Mouse (Mus musculus): ENCODE data around the gene Fign. TPM values are rescaled to one million over a fixed set of nuclear protein-coding genes. Genes with fewer than 3 reads are reported as not detected.

Fign gene
- total and polyA plus RNA-seq, 3 experiments: not detected

DNA sequence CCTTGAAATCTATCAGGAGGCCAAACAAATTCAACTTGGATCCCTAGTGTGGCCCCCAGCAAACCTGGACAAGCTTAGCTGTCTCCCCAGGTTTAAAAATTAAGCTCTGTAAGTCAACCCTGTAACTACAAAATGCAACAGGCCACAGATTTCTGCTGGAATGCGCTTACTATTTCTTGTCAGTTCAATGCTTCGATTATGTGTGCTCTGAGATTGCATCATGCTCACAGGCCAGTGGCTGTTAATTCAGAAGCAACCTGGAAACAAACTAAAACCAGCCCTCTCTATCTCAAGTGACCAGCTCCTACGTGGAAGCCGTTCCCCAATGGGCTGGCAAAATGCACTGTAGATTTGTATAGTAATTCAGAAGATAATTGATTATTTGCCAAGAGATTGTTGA is 71.9 kb downstream of the Fign start:
- no peak overlapping the region for H3K4me3 ChIP-seq (replicated peaks in 1 of 3; ENCODE audit: low read depth in 2 of 3, low read length in 2 of 3, poor library complexity in 1 of 3)
- H3K36me3 ChIP-seq (replicated peaks in 1 of 2; ENCODE audit: control insufficient read depth in 1 of 2, insufficient read depth in 1 of 2, low read length in 1 of 2): no peaks in the 10 kb centered on the region
- DNase-seq (ENCODE audit: extremely low read depth): no peak

DNA sequence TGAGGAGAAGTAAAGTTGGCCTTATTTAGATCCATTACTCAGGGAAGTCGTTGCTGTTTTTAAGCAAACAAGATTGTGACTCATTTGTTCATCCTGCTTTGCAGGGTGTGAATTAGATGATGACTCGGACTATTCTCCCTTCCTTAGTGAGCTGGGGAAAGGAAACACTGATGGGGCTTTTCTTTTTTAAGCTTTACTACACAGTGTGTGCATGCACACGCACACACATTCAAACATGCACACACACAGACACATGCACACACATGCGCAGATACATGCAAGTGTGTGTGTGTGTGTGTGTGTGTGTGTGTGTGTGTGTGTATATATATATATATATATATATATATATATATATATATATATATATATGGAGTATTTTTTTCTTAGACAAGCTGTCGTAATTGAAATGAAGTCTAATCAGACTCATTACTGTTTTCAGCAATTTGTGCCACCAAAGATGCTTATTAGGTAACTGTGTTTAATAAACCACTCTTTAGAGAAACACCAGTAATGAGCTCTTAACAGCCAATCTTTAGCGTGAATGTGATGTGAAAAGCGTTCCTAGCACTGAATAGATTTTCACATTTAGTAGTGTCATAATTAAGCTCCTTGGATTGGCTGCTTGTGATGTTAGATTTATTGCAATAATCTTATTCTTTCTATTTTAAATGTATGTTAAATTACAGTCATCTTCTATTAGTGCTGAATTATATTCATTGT is 103.4 kb downstream of the Fign start:
- dilution Hi-C loops (cut with MboI; ENCODE audit: extremely low pct_ligation_motif_present, extremely low pct_unique_long_range_greater_than_20kb, low sequenced_read_pairs) (no loop called here), in situ Hi-C loops (cut with MboI; ENCODE audit: low pct_ligation_motif_present, low pct_unique_long_range_greater_than_20kb, low sequenced_read_pairs) (no loop called here)
- TF ChIP-seq TBP (conservative IDR thresholded peaks at IDR 0.05; ENCODE audit: low read depth, low read length) (no peak), BHLHE40 (IDR thresholded peaks at IDR 0.05; ENCODE audit: low read depth, low read length) (no peak), RCOR1 (conservative IDR thresholded peaks at IDR 0.05; ENCODE audit: low read depth, low read length) (no peak), ZNF384 (IDR thresholded peaks at IDR 0.05; ENCODE audit: low read depth, low read length) (no peak), SMC3 (IDR thresholded peaks at IDR 0.05; ENCODE audit: low read depth, low read length) (no peak)
- Histone ChIP-seq H3K9ac (ENCODE audit: insufficient read depth, low read depth) (no peak overlapping the region), H3K9me3 (replicated peaks; ENCODE audit: low read length) (peaks cover 27% of the 10 kb centered on the region), H3K4me3 (replicated peaks in 1 of 3; ENCODE audit: low read depth in 2 of 3, low read length in 2 of 3, poor library complexity in 1 of 3) (no peak overlapping the region), H3K4me2 (ENCODE audit: insufficient read depth, low read depth, poor library complexity, severe bottlenecking) (no peak overlapping the region), H3K27me3 (replicated peaks) (no peaks in the 10 kb centered on the region), H3K27ac (ENCODE audit: insufficient read depth, low read depth) (no peak overlapping the region), H3K36me3 (replicated peaks in 1 of 2; ENCODE audit: control insufficient read depth in 1 of 2, insufficient read depth in 1 of 2, low read length in 1 of 2) (no peaks in the 10 kb centered on the region), H3K4me1 (ENCODE audit: control insufficient read depth in 1 of 2, insufficient read depth in 2 of 2) (no peaks in the 10 kb centered on the region), H3K79me2 (replicated peaks; ENCODE audit: control insufficient read depth, extremely low read depth, insufficient read depth, poor library complexity, severe bottlenecking) (no peaks in the 10 kb centered on the region)
- no peak for DNase-seq (ENCODE audit: extremely low read depth)

More for the DNA sequence above, 71.9 kb downstream of the Fign start:
- no peaks in the 10 kb centered on the region for H3K27me3 ChIP-seq (replicated peaks)
- H3K4me2 ChIP-seq (ENCODE audit: insufficient read depth, low read depth, poor library complexity, severe bottlenecking): no peak overlapping the region
- in situ Hi-C loops (cut with MboI; ENCODE audit: low pct_ligation_motif_present, low pct_unique_long_range_greater_than_20kb, low sequenced_read_pairs): no loop called here
- dilution Hi-C loops (cut with MboI; ENCODE audit: extremely low pct_ligation_motif_present, extremely low pct_unique_long_range_greater_than_20kb, low sequenced_read_pairs): no loop called here
- H3K79me2 ChIP-seq (replicated peaks; ENCODE audit: control insufficient read depth, extremely low read depth, insufficient read depth, poor library complexity, severe bottlenecking): no peaks in the 10 kb centered on the region
- TF ChIP-seq SMC3 (IDR thresholded peaks at IDR 0.05; ENCODE audit: low read depth, low read length): no peak
- no peak for TF ChIP-seq IRF4 (IDR thresholded peaks at IDR 0.05; ENCODE audit: low read depth, low read length)
- TF ChIP-seq CTCF (conservative IDR thresholded peaks at IDR 0.05 in 1 of 2, IDR thresholded peaks at IDR 0.05 in 1 of 2; ENCODE audit: low read depth in 2 of 2, low read length in 2 of 2): no peak
- no peak for TF ChIP-seq MYC (IDR thresholded peaks at IDR 0.05; ENCODE audit: low read depth, low read length)
- H3K9me3 ChIP-seq (replicated peaks; ENCODE audit: low read length): peaks cover 46% of the 10 kb centered on the region
- H3K4me1 ChIP-seq (ENCODE audit: control insufficient read depth in 1 of 2, insufficient read depth in 2 of 2): no peaks in the 10 kb centered on the region
- no peak overlapping the region for H3K9ac ChIP-seq (ENCODE audit: insufficient read depth, low read depth)
- no peak overlapping the region for H3K27ac ChIP-seq (ENCODE audit: insufficient read depth, low read depth)

DNA sequence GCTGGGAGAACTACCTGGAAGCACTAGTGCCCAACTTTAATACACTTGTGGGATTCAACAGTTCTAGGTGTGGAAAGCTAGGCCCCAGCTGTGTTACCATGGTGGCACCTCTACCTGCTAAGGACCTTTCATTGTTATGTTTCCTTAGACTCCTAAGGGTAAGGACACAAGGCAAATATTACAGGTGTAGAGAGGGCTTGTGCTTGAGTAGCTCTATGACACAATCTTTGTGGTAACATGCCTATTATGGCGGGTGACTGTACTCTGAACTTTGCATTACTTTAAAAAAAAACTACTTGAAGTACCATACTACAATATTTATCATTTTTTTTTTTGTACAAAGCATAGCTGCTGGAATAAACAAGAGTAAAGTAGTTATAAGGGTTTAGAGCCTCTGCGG is 112.4 kb downstream of the Fign start:
- in situ Hi-C loops (cut with MboI; ENCODE audit: low pct_ligation_motif_present, low pct_unique_long_range_greater_than_20kb, low sequenced_read_pairs): no loop called here
- Histone ChIP-seq H3K27me3 (replicated peaks) (no peaks in the 10 kb centered on the region), H3K4me2 (ENCODE audit: insufficient read depth, low read depth, poor library complexity, severe bottlenecking) (no peak overlapping the region), H3K27ac (ENCODE audit: insufficient read depth, low read depth) (no peak overlapping the region), H3K79me2 (replicated peaks; ENCODE audit: control insufficient read depth, extremely low read depth, insufficient read depth, poor library complexity, severe bottlenecking) (no peaks in the 10 kb centered on the region), H3K9ac (ENCODE audit: insufficient read depth, low read depth) (no peak overlapping the region), H3K9me3 (replicated peaks; ENCODE audit: low read length) (peaks cover 44% of the 10 kb centered on the region), H3K4me1 (ENCODE audit: control insufficient read depth in 1 of 2, insufficient read depth in 2 of 2) (no peaks in the 10 kb centered on the region), H3K36me3 (replicated peaks in 1 of 2; ENCODE audit: control insufficient read depth in 1 of 2, insufficient read depth in 1 of 2, low read length in 1 of 2) (no peaks in the 10 kb centered on the region), H3K4me3 (replicated peaks in 1 of 3; ENCODE audit: low read depth in 2 of 3, low read length in 2 of 3, poor library complexity in 1 of 3) (no peak overlapping the region)
- no peak for DNase-seq (ENCODE audit: extremely low read depth)
- no peak for TF ChIP-seq HCFC1 (IDR thresholded peaks at IDR 0.05; ENCODE audit: low read depth, low read length)
- no peak for TF ChIP-seq ELF1 (IDR thresholded peaks at IDR 0.05; ENCODE audit: low read depth, low read length)
- TF ChIP-seq RCOR1 (conservative IDR thresholded peaks at IDR 0.05; ENCODE audit: low read depth, low read length): no peak
- no peak for TF ChIP-seq ETS1 (conservative IDR thresholded peaks at IDR 0.05; ENCODE audit: low read depth, low read length)
- no peak for TF ChIP-seq SMC3 (IDR thresholded peaks at IDR 0.05; ENCODE audit: low read depth, low read length)
- TF ChIP-seq PAX5 (IDR thresholded peaks at IDR 0.05; ENCODE audit: low read length): no peak
- no peak for TF ChIP-seq MAFK (IDR thresholded peaks at IDR 0.05; ENCODE audit: insufficient replicate concordance, low read length)
- no peak for TF ChIP-seq TCF12 (IDR thresholded peaks at IDR 0.05; ENCODE audit: low read depth, low read length)
- dilution Hi-C loops (cut with MboI; ENCODE audit: extremely low pct_ligation_motif_present, extremely low pct_unique_long_range_greater_than_20kb, low sequenced_read_pairs): no loop called here

Measured in CH12.LX (cell line).